Mouse (Mus musculus) ovary, postnatal 36 days (tissue): ENCODE data around the gene Igfbp6.

Experiments
- DNase-seq: peaks from one replicate; pipeline ENCODE4 v3.0.0; 2022; ENCODE audit warnings: low spot score, mixed read lengths

Igfbp6 gene

GRCm38 (mm10) chr15:102144274-102144711, at the start of gene Igfbp6:
Igfbp6 (plus strand) TSS chr15:102144362.
- DNase-seq, result peak; percentile 42

DNA sequence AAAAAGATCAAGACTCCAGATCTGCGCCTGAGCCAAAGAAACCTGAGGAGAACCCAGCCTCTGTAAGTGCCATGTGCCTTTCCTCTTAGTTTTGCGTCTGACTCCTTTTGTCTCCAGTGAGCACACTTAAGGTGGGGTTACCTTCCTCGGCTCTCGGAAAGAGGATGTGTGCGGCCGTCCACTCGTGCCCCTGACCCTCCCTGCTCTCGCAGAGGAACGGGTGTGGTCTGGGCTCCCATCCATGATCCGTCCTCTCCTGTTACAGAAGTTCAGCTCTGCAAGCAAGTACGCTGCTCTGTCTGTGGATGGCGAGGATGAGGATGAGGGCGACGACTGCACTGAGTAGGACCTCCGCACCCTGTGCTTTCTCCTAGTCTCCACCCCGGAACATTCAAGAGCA, 49.2 kb upstream of the Igfbp6 start:
- DNase-seq, result no peak

DNA sequence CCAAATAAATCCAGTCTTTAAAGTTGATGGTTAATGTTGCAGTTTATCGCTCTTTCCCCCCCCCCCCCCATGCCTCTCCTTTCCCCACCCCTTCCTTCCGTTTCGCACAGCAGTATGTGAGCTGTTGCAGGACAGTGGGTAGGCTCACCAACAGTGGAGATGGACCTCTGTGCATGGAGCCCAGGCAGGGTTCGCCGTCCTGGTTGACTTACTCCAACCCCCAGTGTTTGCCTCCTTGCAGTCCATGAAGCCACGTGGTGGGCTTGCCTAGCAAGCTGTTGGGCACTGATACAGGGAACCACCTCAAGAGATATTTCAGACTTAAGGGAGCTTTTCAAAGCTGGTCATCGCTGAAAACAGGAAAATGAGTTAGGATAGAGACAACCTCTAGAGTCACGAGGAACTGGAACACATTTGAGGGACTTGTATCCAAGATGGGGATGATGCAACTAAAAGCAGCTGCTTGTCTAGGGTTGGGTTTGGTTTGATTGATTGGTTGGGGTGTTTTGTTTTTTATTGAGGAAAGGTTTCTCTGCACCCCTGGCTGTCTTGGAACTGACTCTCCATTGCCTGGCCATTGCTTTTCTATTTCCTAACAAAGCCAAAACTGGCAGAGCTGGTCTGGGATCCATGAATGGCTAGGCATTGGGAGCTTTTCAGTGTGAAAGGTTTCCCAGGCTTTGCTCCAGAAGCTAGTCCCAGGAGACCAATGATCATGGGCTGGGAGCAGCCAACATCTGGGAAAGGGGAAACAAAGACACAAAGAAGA, 46.8 kb upstream of the Igfbp6 start:
- no peak for DNase-seq

DNA sequence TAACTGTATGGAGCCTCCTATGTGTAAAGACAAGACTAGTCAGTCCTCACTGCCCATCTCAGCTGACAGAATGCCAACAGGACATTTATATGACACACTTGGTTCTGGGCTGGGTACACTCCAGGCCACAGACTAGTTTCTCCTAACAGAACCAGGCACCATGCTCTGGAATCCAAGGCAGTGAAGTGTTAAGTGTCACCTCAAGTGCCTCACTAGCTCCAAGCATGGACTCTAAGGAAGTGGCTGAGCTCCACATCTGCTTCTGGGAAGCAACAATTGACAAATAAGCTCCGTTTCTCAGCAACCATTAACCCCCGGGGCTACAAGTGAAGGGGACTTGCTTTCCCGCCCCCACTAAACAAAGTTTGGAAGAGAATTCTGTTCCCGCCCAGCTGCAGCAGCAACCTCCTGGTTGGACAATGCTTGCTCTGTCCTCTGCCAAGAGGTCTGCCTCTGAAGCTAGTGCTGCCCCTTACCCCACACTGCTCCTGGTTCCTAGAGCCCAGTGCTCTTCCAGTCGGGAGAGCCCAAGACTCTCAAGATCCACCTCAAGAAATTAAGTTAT, 46.1 kb upstream of the Igfbp6 start:
- no peak for DNase-seq

DNA sequence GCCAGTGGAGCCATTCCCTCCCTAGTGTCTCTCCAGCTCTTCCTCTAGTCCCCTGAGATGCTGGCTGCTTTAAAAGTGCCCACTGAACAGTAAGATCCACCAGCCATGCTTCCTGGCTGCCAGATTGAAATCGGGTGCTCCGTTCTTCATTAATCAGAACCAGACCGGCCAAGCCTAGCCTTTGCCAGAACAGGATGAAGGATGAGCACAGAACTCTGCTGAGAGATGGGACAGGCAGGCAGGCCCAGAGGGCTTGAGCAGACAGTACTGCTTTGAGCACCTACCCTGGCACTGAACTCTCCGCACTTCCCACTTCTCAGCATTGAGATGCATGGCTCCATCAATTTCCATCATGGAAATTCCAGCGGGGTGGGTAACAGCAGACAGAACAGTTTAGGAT, 44.9 kb upstream of the Igfbp6 start:
- no peak for DNase-seq

GRCm38 (mm10) chr15:102099771-102100160, 44.4 kb upstream of the Igfbp6 start:
- no peak for DNase-seq

DNA sequence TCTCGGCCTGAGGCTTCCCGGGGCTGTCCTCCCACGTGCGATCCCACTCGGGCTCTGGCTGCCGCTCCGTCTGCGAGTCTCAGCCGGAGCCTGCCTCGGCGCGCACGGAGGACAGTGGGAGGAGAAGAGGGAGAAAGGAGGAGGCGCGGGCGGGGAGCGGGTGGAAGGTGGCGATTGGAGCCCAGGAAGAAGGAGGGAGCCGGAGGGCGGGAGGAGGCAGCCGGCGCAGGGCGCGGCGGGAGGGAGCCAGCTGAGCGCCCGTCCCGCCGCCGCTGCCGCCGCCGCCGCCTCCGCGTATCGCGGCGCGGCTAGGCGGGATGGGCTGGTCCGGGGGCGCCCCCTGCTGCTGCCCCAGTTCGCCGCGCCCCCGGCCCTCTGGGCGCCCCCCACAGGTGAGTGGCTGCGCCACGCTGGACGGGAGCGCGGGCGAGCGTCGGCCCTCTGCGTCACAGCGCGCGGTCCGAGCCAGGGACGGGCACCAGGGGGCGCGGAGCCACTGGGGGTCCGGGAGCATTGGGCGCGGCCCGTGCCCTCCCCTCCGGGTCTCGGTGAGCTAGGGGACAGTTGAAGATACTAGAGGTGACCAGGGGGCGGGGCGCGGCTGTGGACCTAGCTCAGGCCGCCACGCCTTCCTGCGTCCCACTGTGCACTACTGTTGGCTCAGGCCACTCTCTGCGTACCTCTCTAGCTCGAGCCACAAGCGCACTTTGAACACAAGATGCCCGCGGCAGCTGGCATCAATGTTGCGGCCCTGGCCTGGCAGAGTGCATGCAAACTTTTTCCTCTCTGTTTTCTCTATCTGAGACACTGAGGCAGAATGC, 43.8 kb upstream of the Igfbp6 start, which contains the start of gene Tns2:
Gene Tns2 (plus strand): TSS at position 253 of the 821 bp plus-strand sequence.
- peak; percentile 88 for DNase-seq

DNA sequence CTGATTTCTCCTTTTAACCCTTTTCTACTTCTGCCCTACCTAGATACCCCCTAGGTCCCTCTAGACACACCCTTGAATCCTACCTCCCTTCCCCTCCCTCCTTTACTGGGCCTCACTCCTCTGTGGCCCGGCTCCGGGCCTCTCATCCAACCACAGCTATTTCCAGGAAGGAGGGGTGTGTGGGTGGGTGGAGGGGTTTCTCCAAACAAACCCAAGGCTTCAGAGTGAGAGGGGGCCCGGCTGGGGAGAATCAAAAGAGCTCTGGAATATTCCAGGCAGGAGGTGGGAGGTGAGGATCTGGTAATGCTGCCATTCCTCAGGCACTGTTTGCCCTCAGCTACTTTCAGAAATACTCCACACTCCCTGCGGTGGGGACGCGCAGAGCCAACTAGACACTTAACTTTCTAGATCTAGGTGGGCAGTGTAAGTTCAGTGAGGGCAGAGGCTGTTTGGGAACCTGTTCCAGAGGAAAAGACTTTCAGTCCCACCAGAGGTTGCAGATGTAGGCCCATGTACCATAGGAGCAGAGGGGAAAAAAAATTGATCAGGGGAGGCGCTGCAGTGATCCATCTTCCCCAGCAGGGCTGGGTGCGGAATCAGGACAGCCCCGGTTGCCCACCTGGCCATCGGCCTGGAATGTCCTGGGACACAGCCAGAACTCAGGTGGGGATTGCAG, 43.0 kb upstream of the Igfbp6 start:
- no peak for DNase-seq

DNA sequence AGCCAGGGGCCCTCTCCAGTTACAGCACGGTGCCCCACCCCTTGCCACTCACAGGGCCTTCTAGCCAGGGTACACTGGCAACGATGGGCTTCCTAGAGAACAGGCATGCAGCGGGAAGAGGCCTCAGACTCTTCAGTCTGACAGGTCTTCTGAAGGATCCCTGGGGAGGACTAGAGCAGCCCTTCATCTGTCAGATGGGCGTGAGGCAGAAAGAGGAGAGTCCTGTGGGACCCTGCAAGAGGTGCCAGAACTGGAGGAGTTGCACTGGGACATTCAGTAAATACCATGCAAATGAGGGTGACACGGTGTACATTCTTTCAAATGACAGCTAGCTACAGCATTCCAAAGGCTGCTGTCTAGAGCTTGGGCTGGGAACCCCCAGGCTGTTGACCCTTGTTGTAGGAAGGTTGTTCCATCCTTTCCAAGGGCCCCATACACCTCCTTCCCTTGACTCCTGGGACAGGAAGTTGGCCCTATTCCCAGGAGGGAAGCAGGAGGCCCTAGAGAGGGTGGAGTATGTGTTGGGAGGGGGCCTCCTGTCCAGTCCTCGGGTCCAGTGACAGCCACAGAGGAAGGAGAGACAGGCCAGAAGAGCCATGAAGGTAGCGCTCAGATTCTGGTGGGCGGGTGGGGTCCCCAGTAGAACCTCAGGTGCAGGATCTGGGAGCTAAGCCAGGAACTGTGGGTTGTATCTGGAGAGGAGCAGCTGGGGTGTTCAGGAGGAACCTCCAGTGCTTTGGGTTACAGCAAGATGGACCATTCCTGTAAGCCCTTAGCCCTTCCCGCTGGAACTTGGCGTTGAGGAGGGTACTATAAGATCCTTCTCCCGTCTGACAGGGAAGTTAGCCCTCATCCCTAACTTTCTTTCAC, 42.3 kb upstream of the Igfbp6 start:
- no peak for DNase-seq

GRCm38 (mm10) chr15:102102548-102103121, 41.5 kb upstream of the Igfbp6 start:
- DNase-seq, result peak; percentile 60

DNA sequence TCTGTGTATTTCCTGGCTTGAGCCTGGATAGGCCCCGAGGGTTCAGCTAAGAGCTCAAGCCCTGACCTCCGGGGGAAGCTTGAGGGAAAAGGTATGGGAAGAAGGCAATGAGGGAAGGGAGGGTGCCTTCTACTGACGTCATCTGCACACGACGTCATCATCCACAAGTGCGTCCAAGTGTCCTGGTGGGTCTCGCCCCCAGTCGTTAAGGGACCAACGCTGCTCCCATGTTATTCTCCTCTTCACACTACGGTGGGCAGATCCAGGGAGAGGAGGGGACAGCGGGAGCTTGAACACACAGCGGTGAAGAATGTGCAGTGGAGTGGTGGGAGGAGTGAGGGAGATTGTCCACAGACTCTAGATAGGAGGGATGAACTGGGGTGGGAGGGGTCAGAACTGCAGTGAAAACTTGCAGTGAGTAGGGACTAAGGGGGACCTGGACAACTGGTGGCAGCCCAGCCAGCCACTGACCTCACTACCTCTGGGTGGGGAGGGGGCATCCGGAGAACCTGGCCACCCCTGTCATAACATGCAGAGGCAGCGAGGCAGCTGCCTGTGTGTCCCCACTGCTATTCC, 40.7 kb upstream of the Igfbp6 start:
- DNase-seq, result no peak

DNA sequence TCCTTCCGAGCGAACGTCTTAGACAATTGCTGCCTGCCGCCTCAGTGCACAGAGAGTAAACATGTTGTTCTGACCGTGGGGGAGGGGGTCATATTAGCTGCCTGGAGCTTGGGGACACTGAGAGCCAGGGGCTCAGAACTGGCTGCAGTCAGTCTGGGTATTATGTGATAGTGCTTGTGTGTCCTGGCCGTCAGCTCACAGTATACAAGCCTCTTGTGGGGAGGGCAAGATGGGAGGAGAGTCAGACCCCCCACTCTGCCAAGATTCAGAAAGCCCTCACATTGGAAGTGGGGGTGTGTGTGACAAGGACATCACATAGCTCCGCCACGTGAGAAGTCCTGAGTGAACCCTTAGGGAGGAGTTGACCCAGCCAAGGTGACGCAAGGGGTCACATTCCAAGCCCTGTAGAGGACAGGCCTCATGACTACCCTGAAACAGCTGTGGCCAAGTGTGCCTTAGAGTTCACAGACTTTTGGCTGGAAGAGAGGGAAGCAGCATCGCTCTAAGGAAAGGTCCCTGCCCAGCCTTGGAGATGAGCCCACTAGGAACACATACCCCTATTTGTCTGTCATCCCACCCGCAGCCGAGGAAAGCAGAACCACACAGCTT, 40.1 kb upstream of the Igfbp6 start:
- peak; percentile 62 for DNase-seq

GRCm38 (mm10) chr15:102105360-102105759, 38.8 kb upstream of the Igfbp6 start:
- peak; percentile 71 for DNase-seq

DNA sequence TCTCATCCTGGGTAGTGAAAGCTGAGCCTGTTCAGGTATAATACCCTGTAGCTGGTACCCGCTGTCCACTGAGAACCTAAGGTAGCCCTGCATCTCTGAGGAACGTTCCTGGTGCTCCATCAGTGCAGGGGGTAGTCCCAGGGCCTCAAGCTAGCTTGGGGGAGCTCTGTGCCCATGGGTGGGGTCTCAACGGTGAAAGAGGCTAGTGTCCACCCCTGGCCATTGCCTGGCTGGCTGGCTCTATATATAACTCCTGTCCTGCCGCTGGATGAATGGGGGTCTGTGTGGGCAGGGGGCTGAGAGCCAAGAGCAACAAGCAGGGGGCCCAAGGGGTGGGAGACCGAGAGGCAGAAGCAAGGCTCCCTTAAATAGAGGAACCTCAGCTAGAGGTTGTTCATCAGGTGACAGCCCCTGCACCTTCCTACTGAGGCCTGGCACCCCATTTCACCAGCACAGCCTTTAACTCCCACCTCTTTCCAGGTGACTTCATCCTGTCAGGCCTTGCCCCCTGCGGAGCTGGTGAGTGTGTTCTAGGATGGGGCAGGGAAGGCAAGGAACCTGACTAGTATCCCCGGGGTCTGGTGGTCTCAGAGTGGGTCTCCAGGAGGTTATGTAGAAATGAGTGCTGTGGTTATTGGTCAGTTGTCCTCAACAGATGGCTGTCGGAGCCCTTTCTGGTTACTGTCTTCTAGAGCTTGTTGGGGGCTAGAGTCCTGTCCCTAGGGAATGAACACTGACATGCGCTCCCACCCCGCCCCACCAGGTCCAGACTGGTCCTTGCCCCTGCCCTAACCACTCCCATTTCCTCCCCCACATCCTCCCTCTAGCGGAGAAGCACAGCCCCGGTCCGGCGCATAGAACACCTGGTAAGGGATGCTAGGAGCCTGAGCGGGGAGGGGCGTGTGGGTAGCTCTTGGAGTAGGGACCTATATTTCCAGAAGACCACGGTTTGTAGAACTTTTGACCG, 38.1 kb upstream of the Igfbp6 start:
- DNase-seq, result no peak

GRCm38 (mm10) chr15:102106754-102107456, 37.3 kb upstream of the Igfbp6 start:
- no peak for DNase-seq

DNA sequence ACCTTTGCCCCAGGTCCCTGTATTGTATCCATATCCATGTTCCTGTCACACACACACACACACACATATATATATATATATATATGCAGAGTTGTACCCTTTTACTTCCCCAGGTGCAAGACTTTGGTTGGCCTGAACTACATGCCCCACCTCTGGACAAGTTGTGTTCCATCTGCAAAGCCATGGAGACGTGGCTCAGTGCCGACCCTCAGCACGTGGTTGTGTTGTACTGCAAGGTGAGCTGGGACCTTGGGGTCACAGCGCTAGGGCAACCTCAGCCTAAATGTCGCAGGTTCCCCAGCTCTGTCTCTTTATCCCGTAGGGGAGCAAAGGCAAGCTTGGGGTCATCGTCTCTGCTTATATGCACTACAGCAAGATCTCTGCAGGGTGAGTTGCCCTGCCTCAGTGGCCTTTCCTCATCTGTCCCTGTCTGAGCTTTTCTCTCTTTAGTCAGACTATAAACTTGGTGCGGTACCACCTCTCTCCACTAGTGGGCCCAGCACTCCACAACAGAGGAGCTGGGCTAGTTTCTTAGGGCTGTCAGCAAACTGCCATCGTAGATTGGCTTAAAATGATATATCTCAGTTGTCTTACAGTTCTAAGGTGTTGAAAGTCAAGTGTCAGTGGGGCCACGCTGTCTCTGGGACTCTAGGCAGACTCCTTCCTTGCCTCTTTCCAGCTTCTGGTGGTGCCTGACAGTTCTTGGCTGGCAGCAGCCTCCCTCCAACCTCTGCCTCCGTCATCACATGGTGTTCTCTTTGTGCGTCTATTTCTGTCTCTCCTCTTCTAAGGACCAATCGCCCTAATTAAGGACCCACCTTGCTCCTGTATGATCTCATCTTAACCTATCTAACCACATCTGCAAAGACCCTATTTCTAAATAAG, 36.2 kb upstream of the Igfbp6 start:
- peak; percentile 58 for DNase-seq
